Mouse (Mus musculus): Measurements from ENCODE around the gene Tbr1. TPM values are rescaled to one million over a fixed set of nuclear protein-coding genes. Genes with fewer than 3 reads are reported as not detected.

Gene Tbr1
- polyA plus RNA-seq, 1 experiment: 0.68 TPM

DNA sequence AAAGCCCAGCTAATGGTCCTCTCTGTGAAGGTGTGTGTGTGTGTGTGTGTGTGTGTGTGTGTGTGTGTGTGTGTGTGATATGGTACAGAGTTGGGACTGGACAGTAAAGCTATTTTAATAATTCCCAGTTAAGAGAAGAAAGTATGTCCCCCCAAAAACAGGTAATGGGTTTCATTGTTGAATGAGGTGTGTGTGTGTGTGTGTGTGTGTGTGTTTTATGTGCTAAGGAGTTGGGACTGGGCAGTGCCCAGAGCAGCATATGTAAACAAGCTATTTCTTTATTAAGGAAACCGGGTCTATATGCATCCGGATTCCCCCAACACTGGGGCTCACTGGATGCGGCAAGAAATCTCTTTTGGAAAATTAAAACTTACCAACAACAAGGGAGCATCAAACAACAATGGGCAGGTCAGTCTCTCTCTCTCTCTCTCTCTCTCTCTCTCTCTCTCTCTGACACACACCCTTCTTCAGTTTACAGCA is 3.7 kb downstream of the Tbr1 start:
- no peak overlapping the region for H3K4me3 ChIP-seq (ENCODE audit: control insufficient read depth, low read depth, low read length)
- no peak overlapping the region for H3K27ac ChIP-seq (ENCODE audit: control insufficient read depth, insufficient read depth, low read depth, low read length)
- TF ChIP-seq CTCF (IDR thresholded peaks at IDR 0.05; ENCODE audit: control insufficient read depth, insufficient read depth, insufficient replicate concordance, low read depth, low read length) (no peak), POLR2A (IDR thresholded peaks at IDR 0.05; ENCODE audit: control insufficient read depth, low read depth, low read length) (no peak)
- peaks cover 2% of the 10 kb centered on the region for H3K27me3 ChIP-seq (ENCODE audit: control insufficient read depth, insufficient read depth, low read length)
- H3K4me1 ChIP-seq (ENCODE audit: control insufficient read depth, insufficient read depth, low read length): peaks cover 12% of the 10 kb centered on the region
- no peaks in the 10 kb centered on the region for H3K36me3 ChIP-seq (ENCODE audit: control insufficient read depth, insufficient read depth, low read length)

DNA sequence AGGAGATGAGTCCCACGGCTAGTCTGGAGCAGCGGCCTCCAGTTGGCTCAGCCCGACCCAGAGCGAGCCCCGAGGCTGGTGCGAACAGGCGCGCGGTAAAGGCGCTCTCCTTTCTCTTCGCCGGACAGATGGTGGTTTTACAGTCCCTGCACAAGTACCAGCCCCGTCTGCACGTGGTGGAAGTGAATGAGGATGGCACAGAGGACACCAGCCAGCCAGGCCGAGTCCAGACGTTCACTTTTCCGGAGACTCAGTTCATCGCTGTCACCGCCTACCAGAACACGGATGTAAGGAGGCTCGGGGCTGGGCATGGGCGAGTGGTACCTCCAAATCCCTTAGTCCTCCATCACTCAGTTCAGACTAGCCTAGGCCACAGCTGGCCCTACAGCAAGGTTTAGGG is 4.4 kb downstream of the Tbr1 start:
- Histone ChIP-seq H3K36me3 (ENCODE audit: control insufficient read depth, insufficient read depth, low read length) (no peaks in the 10 kb centered on the region), H3K4me1 (ENCODE audit: control insufficient read depth, insufficient read depth, low read length) (peaks cover 16% of the 10 kb centered on the region), H3K27me3 (ENCODE audit: control insufficient read depth, insufficient read depth, low read length) (peaks cover 2% of the 10 kb centered on the region), H3K4me3 (ENCODE audit: control insufficient read depth, low read depth, low read length) (peak overlapping the region; percentile 4; the same call in 1 of the 2 replicates), H3K27ac (ENCODE audit: control insufficient read depth, insufficient read depth, low read depth, low read length) (no peak overlapping the region)
- TF ChIP-seq CTCF (IDR thresholded peaks at IDR 0.05; ENCODE audit: control insufficient read depth, insufficient read depth, insufficient replicate concordance, low read depth, low read length) (no peak), POLR2A (IDR thresholded peaks at IDR 0.05; ENCODE audit: control insufficient read depth, low read depth, low read length) (no peak)

DNA sequence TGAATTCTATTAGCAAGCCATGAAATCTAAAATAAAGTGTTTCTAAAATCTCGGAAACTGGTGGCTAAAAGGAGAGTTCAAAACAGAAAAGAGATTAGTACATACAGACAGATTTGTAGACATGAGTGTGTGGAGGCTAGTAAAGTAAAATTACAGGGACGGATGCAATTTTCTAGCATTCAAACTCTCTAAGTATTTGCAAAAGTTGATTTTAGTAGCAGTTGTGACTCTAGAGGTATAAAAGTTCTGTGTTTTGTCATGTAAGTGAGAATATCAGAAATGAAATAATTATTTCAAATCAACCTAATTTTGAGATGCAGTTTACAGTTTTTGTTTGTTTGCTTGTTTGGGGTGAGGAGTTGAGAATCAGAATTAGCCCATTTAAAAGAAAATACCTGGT is 5.1 kb downstream of the Tbr1 start:
- H3K27ac ChIP-seq (ENCODE audit: control insufficient read depth, insufficient read depth, low read depth, low read length): no peak overlapping the region
- H3K27me3 ChIP-seq (ENCODE audit: control insufficient read depth, insufficient read depth, low read length): peaks cover 2% of the 10 kb centered on the region
- no peak overlapping the region for H3K4me3 ChIP-seq (ENCODE audit: control insufficient read depth, low read depth, low read length)
- H3K4me1 ChIP-seq (ENCODE audit: control insufficient read depth, insufficient read depth, low read length): peaks cover 14% of the 10 kb centered on the region
- H3K36me3 ChIP-seq (ENCODE audit: control insufficient read depth, insufficient read depth, low read length): no peaks in the 10 kb centered on the region
- TF ChIP-seq CTCF (IDR thresholded peaks at IDR 0.05; ENCODE audit: control insufficient read depth, insufficient read depth, insufficient replicate concordance, low read depth, low read length): no peak
- TF ChIP-seq POLR2A (IDR thresholded peaks at IDR 0.05; ENCODE audit: control insufficient read depth, low read depth, low read length): no peak

DNA sequence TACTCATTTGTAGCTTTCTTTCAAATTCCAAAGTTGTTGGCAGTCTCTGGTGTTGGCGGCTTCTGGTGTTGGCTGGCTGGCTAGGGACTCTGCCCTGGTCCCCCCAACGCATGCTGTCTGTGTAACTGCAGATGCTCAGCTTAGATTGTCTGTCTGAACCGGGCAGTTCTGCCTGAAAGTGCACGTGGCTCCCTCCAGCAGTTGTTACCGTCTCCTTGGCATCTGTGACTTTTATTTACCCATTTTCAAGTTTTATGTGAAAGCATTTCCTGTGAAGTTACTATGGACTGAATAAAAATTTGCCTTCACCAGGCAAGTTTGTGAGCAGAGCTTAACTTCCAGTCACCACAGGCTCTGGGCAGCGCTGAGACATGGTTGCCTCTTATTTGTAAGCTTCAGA is 6.0 kb downstream of the Tbr1 start:
- Histone ChIP-seq H3K27me3 (ENCODE audit: control insufficient read depth, insufficient read depth, low read length) (no peaks in the 10 kb centered on the region; the same call in 1 of the 2 replicates), H3K4me3 (ENCODE audit: control insufficient read depth, low read depth, low read length) (no peak overlapping the region), H3K27ac (ENCODE audit: control insufficient read depth, insufficient read depth, low read depth, low read length) (no peak overlapping the region)

DNA sequence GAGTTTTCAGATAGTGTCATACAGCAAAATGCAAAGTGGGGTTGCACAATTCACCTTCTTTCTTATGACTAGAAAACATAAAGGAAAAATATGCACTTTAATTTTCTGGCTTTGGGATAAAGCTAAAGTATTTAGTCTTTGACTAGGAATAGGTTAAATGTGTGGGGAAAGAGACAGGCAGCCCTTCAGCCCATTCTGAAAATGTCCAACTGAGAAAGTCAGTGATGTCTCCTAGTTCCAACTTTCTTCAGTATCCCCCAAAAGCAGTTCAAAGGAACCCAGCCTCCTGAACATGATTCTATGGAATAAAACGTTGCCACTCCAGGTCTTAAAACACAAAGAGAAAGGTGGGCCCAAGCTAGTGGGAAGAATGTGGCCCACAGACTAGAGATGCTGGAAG is 6.7 kb downstream of the Tbr1 start:
- H3K4me1 ChIP-seq (ENCODE audit: control insufficient read depth, insufficient read depth, low read length): peaks cover 9% of the 10 kb centered on the region
- H3K4me3 ChIP-seq (ENCODE audit: control insufficient read depth, low read depth, low read length): no peak overlapping the region
- no peak overlapping the region for H3K27ac ChIP-seq (ENCODE audit: control insufficient read depth, insufficient read depth, low read depth, low read length)
- H3K36me3 ChIP-seq (ENCODE audit: control insufficient read depth, insufficient read depth, low read length): no peaks in the 10 kb centered on the region
- H3K27me3 ChIP-seq (ENCODE audit: control insufficient read depth, insufficient read depth, low read length): no peaks in the 10 kb centered on the region; the same call in 1 of the 2 replicates
- TF ChIP-seq CTCF (IDR thresholded peaks at IDR 0.05; ENCODE audit: control insufficient read depth, insufficient read depth, insufficient replicate concordance, low read depth, low read length) (no peak), POLR2A (IDR thresholded peaks at IDR 0.05; ENCODE audit: control insufficient read depth, low read depth, low read length) (no peak)

More for the DNA sequence above, 6.0 kb downstream of the Tbr1 start:
- H3K36me3 ChIP-seq (ENCODE audit: control insufficient read depth, insufficient read depth, low read length): no peaks in the 10 kb centered on the region
- TF ChIP-seq CTCF (IDR thresholded peaks at IDR 0.05; ENCODE audit: control insufficient read depth, insufficient read depth, insufficient replicate concordance, low read depth, low read length) (no peak), POLR2A (IDR thresholded peaks at IDR 0.05; ENCODE audit: control insufficient read depth, low read depth, low read length) (no peak)
- H3K4me1 ChIP-seq (ENCODE audit: control insufficient read depth, insufficient read depth, low read length): peaks cover 10% of the 10 kb centered on the region

DNA sequence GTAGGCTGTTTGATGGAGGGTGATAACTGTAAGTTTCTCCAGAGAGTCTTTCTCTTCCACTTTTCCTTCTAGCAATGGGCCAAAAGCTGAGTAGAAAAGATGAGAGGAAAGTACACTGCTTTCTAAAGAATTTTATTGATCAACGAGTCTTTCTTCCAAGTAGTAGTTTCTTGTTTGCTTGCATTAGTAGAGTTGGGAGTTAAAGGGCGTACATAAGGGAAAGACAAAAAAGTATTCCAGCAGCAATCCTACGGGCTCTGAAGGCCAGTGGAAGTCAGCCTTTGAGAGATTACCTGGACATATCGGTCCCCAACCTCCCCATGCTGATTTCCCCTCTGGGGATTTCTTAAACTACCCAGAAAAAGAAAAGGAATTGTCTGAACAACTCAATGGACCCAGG is 8.0 kb downstream of the Tbr1 start:
- Histone ChIP-seq H3K4me1 (ENCODE audit: control insufficient read depth, insufficient read depth, low read length) (peaks cover 15% of the 10 kb centered on the region), H3K27me3 (ENCODE audit: control insufficient read depth, insufficient read depth, low read length) (no peaks in the 10 kb centered on the region), H3K4me3 (ENCODE audit: control insufficient read depth, low read depth, low read length) (no peak overlapping the region), H3K27ac (ENCODE audit: control insufficient read depth, insufficient read depth, low read depth, low read length) (no peak overlapping the region), H3K36me3 (ENCODE audit: control insufficient read depth, insufficient read depth, low read length) (no peaks in the 10 kb centered on the region)
- TF ChIP-seq POLR2A (IDR thresholded peaks at IDR 0.05; ENCODE audit: control insufficient read depth, low read depth, low read length): no peak
- no peak for TF ChIP-seq CTCF (IDR thresholded peaks at IDR 0.05; ENCODE audit: control insufficient read depth, insufficient read depth, insufficient replicate concordance, low read depth, low read length)

DNA sequence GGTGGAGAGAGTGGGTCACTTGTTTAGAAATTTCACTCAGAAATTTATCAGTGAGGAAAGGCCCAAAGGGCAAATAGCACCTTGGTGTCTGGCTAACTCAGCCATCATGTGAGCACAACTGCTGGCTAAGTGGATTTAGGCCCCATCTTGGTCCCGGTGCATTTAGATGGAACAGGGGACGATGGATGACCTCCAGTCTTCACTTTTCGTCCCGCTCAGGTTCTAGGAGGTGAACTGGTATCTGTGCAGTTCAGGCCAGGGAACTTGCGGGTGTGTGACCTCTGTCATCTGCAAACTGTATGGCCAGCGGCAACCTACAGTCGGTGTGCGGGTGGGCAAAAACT is 8.4 kb downstream of the Tbr1 start:
- peak overlapping the region; percentile 61 for H3K27ac ChIP-seq (ENCODE audit: control insufficient read depth, insufficient read depth, low read depth, low read length)
- H3K27me3 ChIP-seq (ENCODE audit: control insufficient read depth, insufficient read depth, low read length): no peaks in the 10 kb centered on the region
- peaks cover 19% of the 10 kb centered on the region for H3K4me1 ChIP-seq (ENCODE audit: control insufficient read depth, insufficient read depth, low read length)
- TF ChIP-seq POLR2A (IDR thresholded peaks at IDR 0.05; ENCODE audit: control insufficient read depth, low read depth, low read length) (no peak), CTCF (IDR thresholded peaks at IDR 0.05; ENCODE audit: control insufficient read depth, insufficient read depth, insufficient replicate concordance, low read depth, low read length) (no peak)
- H3K36me3 ChIP-seq (ENCODE audit: control insufficient read depth, insufficient read depth, low read length): no peaks in the 10 kb centered on the region
- peak overlapping the region; percentile 95 for H3K4me3 ChIP-seq (ENCODE audit: control insufficient read depth, low read depth, low read length)
